In genomic region chr5:135946621-135947020, GRCm38 (mm10) we compare ENCODE assay signal across 22 mouse cellular contexts. TPM values are rescaled to one million over a fixed set of nuclear protein-coding genes. Genes with fewer than 3 reads are reported as not detected.
DNase-seq lines count a peak whose midpoint lies in the region; ATAC-seq and TF ChIP-seq lines count a peak whose summit lies in the region.
"Had no signal": no experiment of that assay in that cellular context is flagged by ENCODE, and none has a peak within 500 bp of the region (broad histone marks: within the 10 kb centered on the region; RNA-seq: fewer than 3 reads in every experiment).

No protein-coding gene starts in this region.

- H3K27ac ChIP-seq in heart, embryonic 10.5 days = no peak overlapping the region
- no peak overlapping the region for H3K27ac ChIP-seq in heart, adult 2 months
- no peak overlapping the region for H3K27ac ChIP-seq in intestine, embryonic 15.5 days
- no peak overlapping the region for H3K27ac ChIP-seq in intestine, embryonic 16.5 days (ENCODE audit: low read length)
- no peak overlapping the region for H3K27ac ChIP-seq in midbrain, embryonic 13.5 days
- H3K27ac ChIP-seq in midbrain, embryonic 16.5 days (ENCODE audit: low read length) = no peak overlapping the region
- H3K27ac ChIP-seq: gastrocnemius, adult 2 months had no signal

- H3K4me1 ChIP-seq in heart, embryonic 10.5 days = peaks cover 17% of the 10 kb centered on the region
- H3K4me1 ChIP-seq in heart, adult 2 months (ENCODE audit: control insufficient read depth, insufficient read depth, low read length) = peaks cover 2% of the 10 kb centered on the region
- H3K4me1 ChIP-seq in intestine, embryonic 15.5 days (replicated peaks) = peaks cover 4% of the 10 kb centered on the region; the same call in 1 of the 2 replicates
- no peaks in the 10 kb centered on the region; the same call in 1 of the 2 replicates for H3K4me1 ChIP-seq in intestine, embryonic 16.5 days (ENCODE audit: control insufficient read depth, insufficient read depth, low read length)
- peaks cover 7% of the 10 kb centered on the region for H3K4me1 ChIP-seq in midbrain, embryonic 13.5 days (replicated peaks)
- peaks cover 5% of the 10 kb centered on the region; the same call in 1 of the 2 replicates for H3K4me1 ChIP-seq in midbrain, embryonic 16.5 days (ENCODE audit: control insufficient read depth, insufficient read depth, low read length)

- no peaks in the 10 kb centered on the region for H3K79me2 ChIP-seq in heart, adult 2 months (replicated peaks; ENCODE audit: control insufficient read depth, insufficient read depth, low read length)
- H3K79me2 ChIP-seq in myocyte (ENCODE audit: control insufficient read depth, insufficient read depth) = no peaks in the 10 kb centered on the region

- DNase-seq in heart, embryonic 10.5 days (ENCODE audit: low spot score) = no peak
- DNase-seq in heart, adult 2 months = no peak
- no peak for DNase-seq in layer of hippocampus, adult 9-10 months (ENCODE audit: low spot score)
- DNase-seq: adrenal gland, adult 8-10 months; cerebellum, adult 11-12 months; cerebellum, postnatal 36 days; gastrocnemius, adult 2 months; lung, postnatal 36 days; thymus, postnatal 25 days had no signal

- no peak for TF ChIP-seq CTCF in heart, adult 2 months (IDR thresholded peaks at IDR 0.05)

- no peak overlapping the region for H3K9ac ChIP-seq in heart, adult 2 months (ENCODE audit: low read depth, low read length)
- no peak overlapping the region for H3K9ac ChIP-seq in intestine, embryonic 15.5 days
- no peak overlapping the region for H3K9ac ChIP-seq in intestine, embryonic 16.5 days (ENCODE audit: low read depth, low read length)
- H3K9ac ChIP-seq in midbrain, embryonic 13.5 days (replicated peaks) = no peak overlapping the region
- no peak overlapping the region for H3K9ac ChIP-seq in midbrain, embryonic 16.5 days (ENCODE audit: low read depth, low read length)

- no peaks in the 10 kb centered on the region for H3K36me3 ChIP-seq in heart, embryonic 10.5 days
- H3K36me3 ChIP-seq in heart, adult 2 months (ENCODE audit: control insufficient read depth, insufficient read depth, low read length) = no peaks in the 10 kb centered on the region
- no peaks in the 10 kb centered on the region for H3K36me3 ChIP-seq in intestine, embryonic 15.5 days
- no peaks in the 10 kb centered on the region for H3K36me3 ChIP-seq in intestine, embryonic 16.5 days (ENCODE audit: control insufficient read depth, insufficient read depth, low read length)
- H3K36me3 ChIP-seq in midbrain, embryonic 13.5 days = no peaks in the 10 kb centered on the region
- no peaks in the 10 kb centered on the region for H3K36me3 ChIP-seq in midbrain, embryonic 16.5 days (ENCODE audit: control insufficient read depth, insufficient read depth, low read length)
- H3K36me3 ChIP-seq in myocyte (ENCODE audit: control insufficient read depth, insufficient read depth) = no peaks in the 10 kb centered on the region

- intact Hi-C loops in heart, adult 2 months (cut with DNase I) = no loop called here

- 0 out of 2 replicates have a peak overlapping the region, but pooled peaks have one; percentile 15 for H3K4me3 ChIP-seq in heart, embryonic 10.5 days
- no peak overlapping the region for H3K4me3 ChIP-seq in heart, adult 2 months
- H3K4me3 ChIP-seq in intestine, embryonic 15.5 days (replicated peaks) = no peak overlapping the region
- H3K4me3 ChIP-seq in intestine, embryonic 16.5 days (ENCODE audit: low read length) = no peak overlapping the region
- no peak overlapping the region for H3K4me3 ChIP-seq in midbrain, embryonic 13.5 days (replicated peaks)
- no peak overlapping the region for H3K4me3 ChIP-seq in midbrain, embryonic 16.5 days (ENCODE audit: low read depth, low read length)
- no peak overlapping the region for H3K4me3 ChIP-seq in myocyte
- H3K4me3 ChIP-seq: gastrocnemius, adult 2 months had no signal

- H3K4me2 ChIP-seq in intestine, embryonic 15.5 days (replicated peaks) = no peak overlapping the region
- H3K4me2 ChIP-seq in intestine, embryonic 16.5 days (ENCODE audit: low read depth, low read length) = no peak overlapping the region
- no peak overlapping the region for H3K4me2 ChIP-seq in midbrain, embryonic 13.5 days (replicated peaks)
- no peak overlapping the region for H3K4me2 ChIP-seq in midbrain, embryonic 16.5 days (ENCODE audit: low read length)
- H3K4me2 ChIP-seq in myocyte (ENCODE audit: low read depth) = peak overlapping the region; percentile 72
- H3K4me2 ChIP-seq: liver, embryonic 11.5 days had no signal

- 0 out of 2 replicates have a peak, but pooled peaks have one; percentile 48 for ATAC-seq in intestine, embryonic 15.5 days
- no peak for ATAC-seq in intestine, embryonic 16.5 days
- ATAC-seq in midbrain, embryonic 13.5 days = peak; percentile 14; the same call in 1 of the 2 replicates
- ATAC-seq in midbrain, embryonic 16.5 days = no peak
- ATAC-seq: intestine, postnatal 0 days had no signal

- WGBS in heart, embryonic 10.5 days = 67% methylated on average over 4 of the region's 5 CpGs
- WGBS in heart, adult 2 months = 78% methylated on average over 5 of the region's 5 CpGs
- 76% methylated on average over 5 of the region's 5 CpGs for WGBS in intestine, embryonic 15.5 days
- WGBS in intestine, embryonic 16.5 days = 82% methylated on average over 4 of the region's 5 CpGs
- WGBS in midbrain, embryonic 13.5 days = 68% methylated on average over 5 of the region's 5 CpGs
- 72% methylated on average over 5 of the region's 5 CpGs for WGBS in midbrain, embryonic 16.5 days

- no peaks in the 10 kb centered on the region for H3K9me3 ChIP-seq in heart, embryonic 10.5 days
- no peaks in the 10 kb centered on the region for H3K9me3 ChIP-seq in intestine, embryonic 15.5 days
- H3K9me3 ChIP-seq in intestine, embryonic 16.5 days (ENCODE audit: control insufficient read depth, low read length) = no peaks in the 10 kb centered on the region
- H3K9me3 ChIP-seq in midbrain, embryonic 13.5 days = no peaks in the 10 kb centered on the region
- H3K9me3 ChIP-seq in midbrain, embryonic 16.5 days (replicated peaks; ENCODE audit: control insufficient read depth, low read length, poor library complexity, severe bottlenecking) = no peaks in the 10 kb centered on the region

- TF ChIP-seq EP300 in heart, adult 2 months (IDR thresholded peaks at IDR 0.05; ENCODE audit: insufficient read depth, low read depth, low read length) = no peak

- no peak for TF ChIP-seq POLR2A in heart, adult 2 months (IDR thresholded peaks at IDR 0.05; ENCODE audit: insufficient read depth, low read depth, low read length)
- TF ChIP-seq POLR2A in myocyte (IDR thresholded peaks at IDR 0.05; ENCODE audit: insufficient read length, low read depth) = no peak

- H3ac ChIP-seq in myocyte (ENCODE audit: control insufficient read depth, insufficient read length) = no peak overlapping the region

- no peaks in the 10 kb centered on the region for H3K27me3 ChIP-seq in heart, embryonic 10.5 days (ENCODE audit: insufficient read depth, poor library complexity, severe bottlenecking)
- no peaks in the 10 kb centered on the region for H3K27me3 ChIP-seq in heart, adult 2 months (ENCODE audit: control insufficient read depth, insufficient read depth, low read length)
- H3K27me3 ChIP-seq in intestine, embryonic 15.5 days (replicated peaks) = no peaks in the 10 kb centered on the region
- no peaks in the 10 kb centered on the region for H3K27me3 ChIP-seq in intestine, embryonic 16.5 days (replicated peaks; ENCODE audit: control insufficient read depth, insufficient read depth, low read length)
- no peaks in the 10 kb centered on the region for H3K27me3 ChIP-seq in midbrain, embryonic 13.5 days
- H3K27me3 ChIP-seq in midbrain, embryonic 16.5 days (ENCODE audit: control insufficient read depth, insufficient read depth, low read depth, low read length) = no peaks in the 10 kb centered on the region
- H3K27me3 ChIP-seq in myocyte (ENCODE audit: control insufficient read depth, insufficient read depth, insufficient read length) = no peaks in the 10 kb centered on the region

RNA-seq across cellular contexts. Expression of gene Ywhag, which starts 12.2 kb away (rescaled TPM):
- polyA plus RNA-seq in heart, embryonic 10.5 days (2016; fragmentation: Nextera tagmentation; extraction: Ambion mirVana) = 202 and 227 TPM in 2 replicates
- 100 to 1,000 TPM; 275 to 304 TPM for total RNA-seq in heart, adult 2 months (2021)
- 99.0 and 116 TPM in 2 replicates for polyA plus RNA-seq in heart, adult 2 months (2012; rRNA removed)
- 151 and 154 TPM in 2 replicates for polyA plus RNA-seq in intestine, embryonic 15.5 days (2015; fragmentation: Nextera tagmentation; extraction: Ambion mirVana)
- 137 and 144 TPM in 2 replicates for polyA plus RNA-seq in intestine, embryonic 16.5 days (2015; fragmentation: Nextera tagmentation; extraction: Ambion mirVana)
- polyA plus RNA-seq in midbrain, embryonic 13.5 days (2015; fragmentation: Nextera tagmentation; extraction: Ambion mirVana) = 627 and 632 TPM in 2 replicates
- polyA plus RNA-seq in midbrain, embryonic 16.5 days (2015; fragmentation: Nextera tagmentation; extraction: Ambion mirVana) = 1,035 and 1,054 TPM in 2 replicates
- 244 TPM for polyA plus RNA-seq in myocyte (2012; fragmentation: generic; extraction: Trizol)

RNA-seq across cellular contexts. Expression of gene Ssc4d, which starts 27.7 kb away (rescaled TPM):
- polyA plus RNA-seq in heart, embryonic 10.5 days (2016; fragmentation: Nextera tagmentation; extraction: Ambion mirVana) = 2.3 and 5.2 TPM in 2 replicates
- under 1 TPM; 0.09 to 0.21 TPM for total RNA-seq in heart, adult 2 months (2021)
- polyA plus RNA-seq in heart, adult 2 months (2012; rRNA removed) = 1.0 and 1.6 TPM in 2 replicates
- polyA plus RNA-seq in intestine, embryonic 15.5 days (2015; fragmentation: Nextera tagmentation; extraction: Ambion mirVana) = 2.5 and 2.9 TPM in 2 replicates
- 2.3 and 2.9 TPM in 2 replicates for polyA plus RNA-seq in intestine, embryonic 16.5 days (2015; fragmentation: Nextera tagmentation; extraction: Ambion mirVana)
- polyA plus RNA-seq in midbrain, embryonic 13.5 days (2015; fragmentation: Nextera tagmentation; extraction: Ambion mirVana) = 1.0 and 1.4 TPM in 2 replicates
- polyA plus RNA-seq in midbrain, embryonic 16.5 days (2015; fragmentation: Nextera tagmentation; extraction: Ambion mirVana) = 1.8 and 1.9 TPM in 2 replicates
- 2.4 TPM for polyA plus RNA-seq in myocyte (2012; fragmentation: generic; extraction: Trizol)

RNA-seq across cellular contexts. Expression of gene Zp3, which starts 33.3 kb away (rescaled TPM):
- not detected in 2 replicates for polyA plus RNA-seq in heart, embryonic 10.5 days (2016; fragmentation: Nextera tagmentation; extraction: Ambion mirVana)
- total RNA-seq in heart, adult 2 months (2021) = not detected
- polyA plus RNA-seq in heart, adult 2 months (2012; rRNA removed) = not detected in 2 replicates
- polyA plus RNA-seq in intestine, embryonic 15.5 days (2015; fragmentation: Nextera tagmentation; extraction: Ambion mirVana) = 0.80 and 1.5 TPM in 2 replicates
- polyA plus RNA-seq in intestine, embryonic 16.5 days (2015; fragmentation: Nextera tagmentation; extraction: Ambion mirVana) = 0.68 and 1.5 TPM in 2 replicates
- polyA plus RNA-seq in midbrain, embryonic 13.5 days (2015; fragmentation: Nextera tagmentation; extraction: Ambion mirVana) = 0.24 TPM in 1 of 2 replicates, not detected in the other
- 0.23 TPM in 1 of 2 replicates, not detected in the other for polyA plus RNA-seq in midbrain, embryonic 16.5 days (2015; fragmentation: Nextera tagmentation; extraction: Ambion mirVana)
- 0.11 TPM for polyA plus RNA-seq in myocyte (2012; fragmentation: generic; extraction: Trizol)
- total RNA-seq: adrenal gland, adult 8-10 months; gastrocnemius, adult 2 months; layer of hippocampus, postnatal 10 days; left cerebral cortex, postnatal 10 days; monocyte, adult 5-6 weeks; neutrophil, adult 5-6 weeks had no signal
- polyA plus RNA-seq: embryonic facial prominence, embryonic 11.5 days; intestine, postnatal 0 days; liver, embryonic 11.5 days; small intestine, adult 2 months had no signal

RNA-seq across cellular contexts. Expression of gene Dtx2, which starts 48.0 kb away (rescaled TPM):
- polyA plus RNA-seq in heart, embryonic 10.5 days (2016; fragmentation: Nextera tagmentation; extraction: Ambion mirVana) = 36.0 and 37.6 TPM in 2 replicates
- 1 to 10 TPM; 6.3 to 7.3 TPM for total RNA-seq in heart, adult 2 months (2021)
- 9.7 and 10.9 TPM in 2 replicates for polyA plus RNA-seq in heart, adult 2 months (2012; rRNA removed)
- polyA plus RNA-seq in intestine, embryonic 15.5 days (2015; fragmentation: Nextera tagmentation; extraction: Ambion mirVana) = 20.8 and 21.4 TPM in 2 replicates
- polyA plus RNA-seq in intestine, embryonic 16.5 days (2015; fragmentation: Nextera tagmentation; extraction: Ambion mirVana) = 20.6 and 21.6 TPM in 2 replicates
- 28.5 and 28.8 TPM in 2 replicates for polyA plus RNA-seq in midbrain, embryonic 13.5 days (2015; fragmentation: Nextera tagmentation; extraction: Ambion mirVana)
- polyA plus RNA-seq in midbrain, embryonic 16.5 days (2015; fragmentation: Nextera tagmentation; extraction: Ambion mirVana) = 24.0 and 26.1 TPM in 2 replicates
- 18.3 TPM for polyA plus RNA-seq in myocyte (2012; fragmentation: generic; extraction: Trizol)

RNA-seq across cellular contexts. Expression of gene Hspb1, which starts 58.9 kb away (rescaled TPM):
- 655 and 948 TPM in 2 replicates for polyA plus RNA-seq in heart, embryonic 10.5 days (2016; fragmentation: Nextera tagmentation; extraction: Ambion mirVana)
- 100 to 1,000 TPM; 434 to 446 TPM for total RNA-seq in heart, adult 2 months (2021)
- polyA plus RNA-seq in heart, adult 2 months (2012; rRNA removed) = 427 and 635 TPM in 2 replicates
- polyA plus RNA-seq in intestine, embryonic 15.5 days (2015; fragmentation: Nextera tagmentation; extraction: Ambion mirVana) = 113 and 116 TPM in 2 replicates
- polyA plus RNA-seq in intestine, embryonic 16.5 days (2015; fragmentation: Nextera tagmentation; extraction: Ambion mirVana) = 112 and 114 TPM in 2 replicates
- 6.8 and 7.1 TPM in 2 replicates for polyA plus RNA-seq in midbrain, embryonic 13.5 days (2015; fragmentation: Nextera tagmentation; extraction: Ambion mirVana)
- polyA plus RNA-seq in midbrain, embryonic 16.5 days (2015; fragmentation: Nextera tagmentation; extraction: Ambion mirVana) = 9.6 and 10.1 TPM in 2 replicates
- 622 TPM for polyA plus RNA-seq in myocyte (2012; fragmentation: generic; extraction: Trizol)
- total RNA-seq: monocyte, adult 5-6 weeks; neutrophil, adult 5-6 weeks had no signal

Comparison
In these comparisons a context has a peak if more than half of its experiments do, and no peak if none do; other contexts are left out.
1. ATAC-seq: peak in intestine, embryonic 15.5 days (single experiment) and midbrain, embryonic 13.5 days (single experiment); none in intestine, embryonic 16.5 days (single experiment) and midbrain, embryonic 16.5 days (single experiment).